Mouse (Mus musculus) layer of hippocampus, postnatal 36 days (tissue): ENCODE results near the gene Gm10024. TPM values are rescaled to one million over a fixed set of nuclear protein-coding genes. Genes with fewer than 3 reads are reported as not detected.
"Not testable (repeated sequence)": the region's sequence is repeated elsewhere in the genome, so short reads cannot be mapped to it uniquely, and the experiment has no call there.

Experiments
- DNase-seq, 2 experiments: peaks; one replicate each; pipeline ENCODE4 v3.0.0; 2022
- total RNA-seq, 2 experiments: library from RNA; stranded (reverse); gene quantifications; 2 replicates each; pipeline ENCODE4 v1.2.3; 2021

The Gm10024 gene
- not detected for total RNA-seq

DNA sequence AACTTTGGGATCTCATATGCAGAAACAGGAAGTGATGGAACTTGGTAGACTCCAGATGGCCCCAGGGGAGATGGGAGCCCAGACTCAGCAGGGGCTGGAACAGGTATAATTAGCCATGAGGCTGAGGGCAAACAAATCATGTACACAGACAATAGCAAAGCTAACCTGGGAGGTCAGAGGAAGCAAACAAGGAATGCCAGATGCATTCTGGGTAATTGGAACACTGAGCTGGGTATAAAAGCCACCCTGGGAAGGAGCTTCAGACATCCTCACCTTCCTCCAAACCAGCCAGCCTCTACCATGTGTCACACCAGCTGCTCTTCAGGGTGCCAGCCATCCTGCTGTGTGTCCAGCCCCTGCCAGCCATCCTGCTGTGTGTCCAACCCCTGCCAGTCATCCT, at the start of gene Gm10024:
Gene Gm10024, plus strand, starts transcription at position 301 of the 400 bp plus-strand sequence.
- not testable (repeated sequence) for DNase-seq

DNA sequence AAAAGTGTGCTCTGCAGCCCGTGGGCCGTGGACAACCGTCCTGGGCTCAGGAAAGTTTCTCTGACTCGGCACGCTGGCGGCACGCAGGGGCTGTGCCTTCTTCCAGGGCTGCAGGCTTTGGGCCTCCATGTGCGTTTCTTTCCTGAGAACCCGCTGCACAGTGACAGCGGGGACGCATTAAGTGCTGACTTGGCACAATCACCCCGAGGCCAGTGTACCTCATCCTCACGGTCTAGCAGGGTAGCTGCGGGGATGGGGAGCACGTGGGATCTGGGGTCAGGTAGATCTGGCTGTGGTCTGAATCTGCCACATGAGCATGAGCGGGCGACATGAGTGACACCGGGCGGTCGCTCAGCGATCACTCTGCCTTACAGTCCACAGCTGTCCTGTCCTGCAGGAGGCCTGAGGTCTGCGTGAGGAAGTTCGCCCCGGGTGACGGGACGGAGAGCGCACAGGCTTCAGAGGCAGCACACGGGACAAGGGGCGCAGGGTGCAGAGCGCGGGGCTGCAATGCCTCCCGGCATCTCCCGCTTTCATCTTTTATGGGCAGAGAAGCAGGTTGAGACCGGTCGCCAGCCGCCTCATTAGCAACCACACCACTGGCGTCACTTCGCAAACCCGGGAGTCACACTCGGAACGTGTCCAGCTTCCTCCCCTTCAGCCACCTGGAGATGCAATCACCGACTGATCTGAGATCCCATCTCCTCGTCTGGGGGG, 47.1 kb upstream of the Gm10024 start:
- no peak for DNase-seq

DNA sequence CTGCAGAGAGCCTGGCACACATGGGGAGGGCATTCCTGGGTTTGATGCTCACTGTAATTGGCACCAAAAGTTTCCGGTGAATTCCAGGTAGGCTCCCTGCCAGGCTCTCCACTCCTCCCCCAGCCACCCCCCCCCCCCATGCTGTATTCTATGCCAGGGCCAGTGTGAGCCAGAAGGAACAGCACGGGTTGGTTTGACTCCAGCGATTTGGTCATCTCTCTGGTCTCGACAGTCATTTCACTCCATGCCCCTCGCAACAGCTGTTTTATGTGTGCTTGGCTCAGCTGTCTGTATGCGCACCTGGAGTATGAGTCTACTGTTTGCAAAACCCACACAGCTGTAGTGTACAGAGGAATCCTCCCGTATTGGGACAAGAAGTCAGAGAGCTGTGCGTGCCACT, 44.9 kb upstream of the Gm10024 start:
- no peak for DNase-seq

DNA sequence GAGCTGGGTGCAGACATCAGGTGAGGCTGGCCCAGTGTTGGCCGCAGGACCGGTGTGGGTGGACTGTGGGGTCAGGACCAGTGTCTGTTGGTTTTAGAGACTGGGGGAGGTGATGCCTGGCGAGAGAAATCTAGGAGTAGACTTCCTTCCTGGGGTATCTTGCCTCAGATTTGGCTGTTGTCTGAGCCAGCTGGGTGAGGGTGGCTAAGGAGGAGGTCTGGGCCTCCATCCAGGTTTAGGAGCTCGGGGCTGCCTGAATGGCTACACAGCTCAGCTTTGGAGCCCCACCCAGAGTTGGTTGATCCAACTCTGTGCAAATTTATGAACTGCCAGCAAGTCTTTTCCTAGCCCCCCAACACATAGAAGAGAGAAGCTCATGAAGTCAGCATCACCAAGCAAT, 43.9 kb upstream of the Gm10024 start:
- no peak for DNase-seq

DNA sequence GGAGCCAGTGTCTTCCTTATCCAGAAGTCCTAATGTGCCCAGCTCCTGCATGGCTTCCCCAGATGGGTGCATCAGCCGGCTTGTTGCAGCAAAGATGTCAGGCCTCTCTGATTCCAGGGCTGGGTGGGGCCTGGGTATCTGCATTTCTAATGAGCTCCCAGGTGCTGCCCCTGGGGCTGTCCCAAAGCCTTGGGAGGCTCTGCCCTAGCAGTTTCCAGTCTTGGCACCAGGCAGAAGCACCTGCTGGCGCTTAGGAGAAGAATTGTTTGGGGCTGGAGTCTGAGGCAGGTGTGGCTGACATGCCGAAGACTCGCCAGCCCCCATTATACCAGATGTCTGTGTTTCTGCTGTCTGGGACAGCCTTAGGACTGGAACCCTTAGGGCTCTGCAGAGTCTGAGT, 40.5 kb upstream of the Gm10024 start:
- no peak for DNase-seq

DNA sequence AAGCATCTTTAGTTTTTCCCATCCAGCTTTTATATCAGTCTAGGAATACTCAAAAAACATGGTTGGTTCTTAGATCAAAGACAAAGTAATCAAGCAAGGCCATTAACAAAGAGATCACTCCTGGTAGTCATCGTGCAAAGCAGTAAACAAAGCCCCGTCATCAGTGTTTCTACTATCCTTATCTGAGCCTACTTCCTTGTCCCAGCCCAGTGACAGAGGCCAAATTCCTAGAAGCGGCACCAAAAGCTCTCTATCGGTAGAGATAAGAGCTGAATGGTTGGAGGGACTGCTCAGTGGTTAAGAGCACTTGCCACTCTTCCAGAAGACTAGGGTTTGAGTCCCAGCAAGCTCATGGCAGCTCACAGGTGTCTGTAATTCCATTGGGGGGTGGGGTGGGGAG, 39.7 kb upstream of the Gm10024 start:
- no peak for DNase-seq

DNA sequence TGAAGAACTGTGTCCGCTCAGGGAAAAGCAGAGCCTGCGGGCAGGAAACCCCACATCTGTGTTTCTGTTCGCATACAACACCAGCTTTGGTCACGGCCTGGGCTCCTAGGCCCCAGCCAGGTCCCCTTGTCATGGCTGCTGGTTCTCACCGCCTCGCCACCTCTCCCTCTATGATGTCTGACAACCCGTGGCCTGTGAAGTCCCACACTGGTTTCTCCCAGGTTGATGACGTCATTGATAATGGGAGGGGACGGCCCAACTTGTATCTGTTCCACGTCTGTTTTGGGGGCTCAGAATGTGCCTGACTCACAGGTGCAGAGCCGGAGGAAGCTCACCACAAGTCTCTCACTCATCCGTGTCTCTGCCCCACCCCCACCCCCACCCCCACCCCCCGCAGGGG, 37.5 kb upstream of the Gm10024 start:
- no peak for DNase-seq

DNA sequence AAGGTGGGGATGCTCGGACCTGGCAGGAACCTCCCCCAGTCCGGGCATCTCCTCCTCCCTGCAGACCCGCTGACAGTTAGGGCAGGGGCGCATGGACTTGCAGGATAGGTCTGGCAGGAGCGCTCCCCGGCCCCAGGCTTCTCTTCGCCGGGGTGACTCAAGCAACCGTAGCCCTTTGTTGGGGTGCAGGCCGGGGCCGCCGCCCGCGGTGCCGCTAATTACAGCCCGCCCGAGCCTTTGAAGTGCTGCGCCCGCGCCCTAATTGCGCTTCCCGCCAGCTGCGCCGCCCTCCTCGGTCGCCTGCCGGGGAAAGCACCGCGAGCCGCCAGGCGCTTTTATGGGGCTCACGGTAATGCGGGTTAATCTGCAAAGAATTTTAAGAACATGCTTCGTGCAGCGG, 33.7 kb upstream of the Gm10024 start:
- DNase-seq = no peak

DNA sequence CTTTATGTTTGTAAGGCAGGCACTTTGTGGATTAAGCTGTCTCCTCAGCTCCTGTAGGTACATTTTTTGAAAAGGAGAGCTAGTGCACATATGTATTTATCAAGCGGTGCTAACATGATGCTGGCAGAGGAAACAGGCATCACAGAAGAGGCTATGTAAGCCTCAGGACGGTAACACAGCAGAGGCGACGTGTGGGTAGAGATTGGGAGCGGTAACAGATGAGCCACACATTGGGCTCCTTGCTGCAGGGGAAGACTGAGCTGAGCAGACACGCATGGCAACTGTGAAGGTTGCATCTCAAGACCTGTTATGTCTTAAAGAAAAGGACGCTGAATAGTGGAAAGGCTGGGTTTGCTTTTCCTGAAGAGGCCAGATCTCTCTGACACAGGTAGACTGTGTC, 28.3 kb upstream of the Gm10024 start:
- DNase-seq = no peak

DNA sequence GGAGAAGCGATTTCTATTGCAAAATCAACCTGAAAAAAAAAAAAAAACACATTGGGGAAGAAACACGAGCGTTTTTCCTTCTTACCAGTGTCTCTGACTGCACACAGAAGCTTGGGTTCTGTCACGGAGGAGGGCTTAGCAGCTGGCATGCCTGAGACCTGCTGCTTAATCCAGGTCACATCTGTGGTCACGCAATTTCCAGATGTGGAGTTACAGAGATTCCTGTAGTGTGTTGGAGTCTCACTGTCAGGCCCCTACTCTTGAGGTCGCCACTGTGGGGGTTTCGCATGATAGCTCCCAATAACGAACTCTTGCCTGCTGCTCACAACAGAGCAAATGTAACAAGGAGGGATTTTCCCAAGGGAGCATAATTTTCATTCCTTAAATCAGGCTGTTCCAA, 27.1 kb upstream of the Gm10024 start:
- no peak for DNase-seq

DNA sequence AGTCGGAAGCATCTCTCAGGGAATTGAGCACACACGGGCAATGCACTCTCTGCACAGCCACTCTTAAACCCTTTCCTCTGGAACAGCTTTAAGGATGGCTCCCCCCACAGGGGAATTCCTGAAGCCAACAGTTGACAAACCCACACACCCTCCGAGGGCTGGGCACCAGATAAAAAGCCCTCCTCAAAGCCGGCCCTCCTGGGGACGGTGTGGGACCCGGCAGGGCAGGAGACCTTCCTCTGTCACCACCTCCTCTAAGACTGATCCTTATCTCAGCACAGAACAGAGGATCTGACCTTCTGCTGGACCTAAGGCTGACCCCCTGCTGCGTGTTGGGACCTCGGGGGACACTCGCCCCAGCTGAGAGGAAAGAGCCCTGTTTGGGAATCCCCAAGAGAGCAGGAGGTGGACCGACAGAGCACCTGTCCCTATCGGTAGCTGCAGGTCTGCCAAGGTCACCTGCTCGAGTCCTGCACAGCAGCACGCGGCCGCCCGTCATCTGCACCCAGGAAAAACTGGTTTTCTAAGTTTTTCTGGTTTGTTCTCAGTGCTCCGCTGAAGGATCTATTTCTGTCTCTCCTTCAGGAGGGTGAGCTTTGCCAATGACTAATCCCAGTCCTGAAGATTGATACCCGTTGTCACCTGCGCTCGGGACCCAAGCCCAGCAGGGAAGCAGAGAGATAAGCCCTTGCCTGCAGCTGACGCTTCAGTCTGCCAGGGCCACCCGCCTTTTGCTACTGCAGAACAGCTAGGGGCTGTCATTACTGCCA, 25.2 kb upstream of the Gm10024 start, which contains the start of gene Tspear:
Gene Tspear, plus strand, starts transcription at position 675 of the 770 bp plus-strand sequence.
- no peak for DNase-seq

DNA sequence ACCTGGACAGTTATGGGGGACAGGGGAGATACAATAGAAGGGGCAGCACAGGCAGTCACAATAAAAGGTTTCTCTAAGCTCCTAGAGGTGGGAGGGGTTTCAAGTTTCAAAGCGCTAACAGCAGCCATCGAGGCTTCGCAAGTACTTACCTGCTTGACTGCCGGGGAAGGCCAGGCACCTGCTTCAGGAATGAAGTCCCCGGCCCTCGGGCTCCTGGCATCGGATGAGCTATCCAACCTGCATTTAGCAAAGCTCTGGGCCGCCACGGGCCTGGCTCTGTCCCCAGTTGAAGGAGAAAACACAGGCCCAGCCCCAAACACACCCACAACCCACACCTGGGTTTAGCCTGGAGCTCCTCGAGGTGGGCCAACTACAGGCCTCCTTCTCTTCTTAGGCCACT, 24.2 kb upstream of the Gm10024 start:
- no peak for DNase-seq

DNA sequence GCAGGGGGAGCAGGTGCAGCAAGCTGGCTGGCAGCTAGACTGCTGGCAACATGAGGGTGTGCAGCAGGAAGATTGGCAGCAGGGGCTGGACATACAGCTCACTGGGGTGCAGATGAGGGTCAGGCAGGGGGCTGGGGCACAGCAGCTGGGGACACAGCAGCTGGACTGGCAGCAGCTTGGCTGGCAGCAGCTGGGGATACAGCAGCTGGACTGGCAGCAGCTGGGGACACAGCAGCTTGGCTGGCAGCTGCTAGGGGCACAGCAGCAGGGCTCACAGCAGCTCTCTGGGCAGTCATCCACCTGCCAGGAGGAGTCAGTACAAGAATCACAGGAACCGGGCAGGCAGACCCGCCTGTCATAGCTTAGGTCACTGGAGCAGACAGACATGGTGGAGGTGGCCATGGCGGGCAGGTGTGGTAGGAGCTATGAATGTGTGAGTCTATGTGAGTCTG, 20.9 kb upstream of the Gm10024 start, which contains the start of gene Gm19402:
Gene Gm19402, minus strand, starts transcription at position 402 of the 452 bp plus-strand sequence.
- DNase-seq = not testable (repeated sequence)

DNA sequence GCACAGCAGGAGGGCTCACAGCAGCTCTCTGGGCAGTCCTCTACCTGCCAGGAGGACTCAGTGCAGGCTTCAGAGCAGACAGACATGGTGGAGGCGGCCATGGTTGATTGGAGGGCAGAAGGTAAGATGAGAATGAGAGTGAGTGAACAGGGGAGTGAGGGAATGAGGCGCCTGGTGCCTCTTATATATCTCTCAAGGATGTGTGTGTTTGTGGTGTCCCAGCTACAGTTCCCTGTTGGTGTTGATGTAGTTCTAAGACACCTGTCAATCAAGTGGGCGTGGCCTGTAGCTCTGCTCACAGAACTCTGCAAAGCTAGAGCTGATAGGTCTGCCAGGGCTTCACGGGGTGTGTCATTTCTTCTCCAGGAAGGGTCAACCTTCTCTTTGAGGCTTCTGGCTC, 14.1 kb upstream of the Gm10024 start, which contains the start of gene Gm9508:
Gene Gm9508, minus strand, starts transcription at position 101 of the 400 bp plus-strand sequence.
- no peak for DNase-seq

DNA sequence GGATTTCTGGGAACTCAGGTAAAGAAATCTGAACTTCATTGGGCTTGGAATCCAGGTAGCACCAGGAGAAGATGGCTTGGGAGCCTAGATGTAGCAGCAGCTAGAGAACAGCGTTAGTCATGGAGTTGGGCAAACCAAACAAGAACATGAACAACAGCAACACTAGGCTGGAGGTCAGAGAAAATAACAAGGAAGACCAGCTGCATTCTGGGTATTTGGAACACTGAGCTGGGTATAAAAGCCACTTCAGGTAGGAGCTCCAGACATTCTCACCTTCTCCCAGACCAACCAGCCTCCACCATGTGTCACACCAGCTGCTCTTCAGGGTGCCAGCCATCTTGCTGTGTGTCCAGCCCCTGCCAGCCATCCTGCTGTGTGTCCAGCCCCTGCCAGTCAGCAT, 4.9 kb upstream of the Gm10024 start, which contains the start of gene Gm10272:
Gene Gm10272, plus strand, starts transcription at position 301 of the 400 bp plus-strand sequence.
- DNase-seq = no peak

DNA sequence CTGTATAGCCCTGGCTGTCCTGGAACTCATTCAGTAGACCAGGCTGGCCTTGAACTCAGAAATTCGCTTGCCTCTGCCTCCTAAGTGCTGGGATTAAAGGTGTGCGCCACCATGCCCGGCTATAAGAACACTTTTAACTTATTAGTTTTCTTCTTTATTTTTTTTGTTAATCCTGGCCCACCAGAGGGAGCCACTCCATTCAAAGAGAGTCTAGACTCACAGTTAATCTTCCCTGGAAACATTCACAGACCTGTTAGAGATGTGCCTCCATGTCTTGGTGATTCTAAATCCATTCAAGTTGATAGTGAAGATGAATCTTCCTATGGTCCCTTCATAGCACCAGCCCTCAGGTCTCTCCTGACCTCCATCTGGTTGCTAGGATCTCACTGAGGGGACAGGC, 1.4 kb upstream of the Gm10024 start:
- DNase-seq = no peak

DNA sequence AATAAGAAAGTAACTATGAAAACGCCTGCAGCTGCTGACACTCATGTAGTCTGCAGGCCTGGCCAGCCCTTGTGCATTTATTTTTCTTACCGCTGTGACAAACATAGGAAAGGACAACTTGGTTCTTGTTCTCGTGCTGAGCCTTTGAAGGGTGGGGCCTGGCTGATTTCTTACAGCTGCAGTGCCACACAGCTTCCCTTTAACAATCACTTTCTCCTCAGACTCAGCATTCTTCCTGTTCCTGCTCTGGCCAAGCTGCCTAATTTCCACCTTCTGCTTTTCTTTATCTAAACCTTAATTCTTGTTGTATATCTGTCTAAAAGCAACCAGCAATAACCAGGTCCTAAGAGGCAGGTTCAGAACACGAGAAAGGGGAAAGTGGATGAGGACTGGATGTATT, 2.5 kb downstream of the Gm10024 start:
- no peak for DNase-seq

DNA sequence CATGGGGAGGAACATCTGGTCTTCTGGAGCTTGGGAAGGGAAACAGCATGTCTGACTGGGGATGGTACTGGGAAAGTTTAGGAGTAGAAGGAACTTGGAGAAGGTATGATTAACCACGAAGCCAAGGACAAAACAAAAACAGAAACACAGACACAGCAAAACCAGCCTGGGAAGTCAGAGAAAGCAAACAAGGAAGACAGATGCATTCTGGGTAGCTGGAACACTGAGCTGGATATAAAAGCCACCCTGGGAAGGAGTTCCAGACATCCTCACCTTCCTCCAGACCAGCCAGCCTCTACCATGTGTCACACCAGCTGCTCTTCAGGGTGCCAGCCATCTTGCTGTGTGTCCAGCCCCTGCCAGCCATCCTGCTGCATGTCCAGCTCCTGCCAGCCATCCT, 4.2 kb downstream of the Gm10024 start, which contains the start of gene Gm10142:
Gene Gm10142, plus strand, starts transcription at position 301 of the 400 bp plus-strand sequence.
- DNase-seq = no peak

DNA sequence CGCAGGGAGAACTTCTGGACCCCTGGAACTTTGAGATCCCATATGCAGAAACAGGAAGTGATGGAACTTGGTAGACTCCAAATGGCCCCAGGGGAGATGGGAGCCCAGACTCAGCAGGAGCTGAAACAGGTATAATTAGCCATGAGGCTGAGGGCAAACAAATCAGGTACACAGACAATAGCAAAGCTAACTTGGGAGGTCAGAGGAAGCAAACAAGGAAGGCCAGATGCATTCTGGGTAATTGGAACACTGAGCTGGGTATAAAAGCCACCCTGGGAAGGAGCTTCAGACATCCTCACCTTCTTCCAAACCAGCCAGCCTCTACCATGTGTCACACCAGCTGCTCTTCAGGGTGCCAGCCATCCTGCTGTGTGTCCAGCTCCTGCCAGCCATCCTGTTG, 9.0 kb downstream of the Gm10024 start, which contains the start of gene Krtap12-1:
Gene Krtap12-1, plus strand, starts transcription at position 301 of the 400 bp plus-strand sequence.
- DNase-seq = not testable (repeated sequence)

DNA sequence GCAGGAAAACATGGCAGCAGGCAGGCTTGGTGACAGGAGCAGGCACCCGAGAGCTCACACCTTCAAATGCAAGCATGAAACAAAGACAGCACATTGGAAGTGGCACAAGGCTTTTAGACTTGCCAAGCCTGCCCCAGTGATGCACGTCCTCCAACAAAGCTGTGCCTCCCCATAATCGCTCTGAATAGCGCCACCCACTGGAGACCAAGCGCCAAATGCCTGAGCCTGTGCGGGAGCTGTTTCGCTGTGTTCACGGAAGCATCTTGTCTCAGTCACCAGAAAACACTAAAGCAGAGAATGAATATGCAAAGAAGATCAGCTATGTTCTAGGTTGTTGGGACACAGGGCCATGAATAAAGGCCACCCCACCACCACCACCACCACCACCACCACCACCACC, 13.6 kb downstream of the Gm10024 start:
- no peak for DNase-seq

DNA sequence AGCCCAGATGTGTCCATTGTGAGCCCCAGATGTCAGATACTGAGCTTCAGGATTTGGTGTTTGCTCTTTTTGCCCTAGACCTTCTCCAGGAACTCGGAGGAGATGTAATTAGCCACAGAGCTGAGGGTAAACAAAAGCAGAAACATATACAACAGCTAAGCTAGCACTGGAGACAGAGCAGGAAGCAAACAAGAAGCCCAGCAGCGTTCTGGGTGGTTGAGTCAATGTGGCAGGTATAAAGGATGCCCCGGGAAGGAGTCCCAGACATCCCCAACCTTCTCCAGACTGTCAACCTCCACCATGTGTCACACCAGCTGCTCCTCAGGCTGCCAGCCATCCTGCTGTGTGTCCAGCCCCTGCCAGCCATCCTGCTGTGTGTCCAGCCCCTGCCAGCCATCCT, 14.9 kb downstream of the Gm10024 start, which contains the start of gene Gm10100:
Gene Gm10100, plus strand, starts transcription at position 301 of the 400 bp plus-strand sequence.
- no peak for DNase-seq

DNA sequence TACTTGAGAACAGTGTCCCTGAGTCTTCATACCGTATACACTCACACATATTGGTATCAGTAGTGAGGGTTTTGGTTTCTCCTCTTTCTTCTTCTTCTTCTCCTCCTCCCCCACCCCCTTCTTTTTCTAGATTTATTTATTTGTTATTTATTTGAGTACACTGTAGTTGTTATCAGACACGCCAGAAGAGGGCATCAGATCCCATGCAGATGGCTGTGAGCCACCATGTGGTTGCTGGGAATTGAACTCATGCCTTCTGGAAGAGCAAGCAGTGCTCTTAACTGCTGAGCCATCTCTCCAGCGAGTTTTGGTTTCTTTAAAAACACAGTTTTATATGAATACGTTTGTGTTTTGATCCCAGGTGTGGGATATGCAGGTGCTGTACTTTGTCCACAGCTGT, 17.0 kb downstream of the Gm10024 start:
- no peak for DNase-seq

DNA sequence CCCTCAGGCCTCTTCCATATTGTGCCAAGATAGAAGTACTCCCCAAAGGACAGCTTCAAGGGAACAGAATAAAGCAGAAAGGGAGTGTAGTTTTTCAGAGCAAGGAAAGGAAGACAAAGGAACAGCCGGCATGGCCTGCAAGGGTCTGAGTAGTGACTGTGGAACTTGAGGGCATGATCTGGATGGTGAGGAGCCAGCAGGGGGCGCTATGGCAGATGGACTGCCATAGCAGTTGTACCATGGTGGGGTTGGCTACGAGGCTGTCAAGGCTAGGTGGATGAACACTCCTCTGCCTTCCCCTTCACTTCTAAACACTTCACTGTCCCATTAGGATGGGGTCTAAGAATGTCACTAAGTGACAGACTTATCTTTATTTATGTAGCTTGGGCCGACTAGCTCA, 18.0 kb downstream of the Gm10024 start:
- DNase-seq = no peak
